Mouse (Mus musculus) gastrocnemius, postnatal 14 days (tissue): ENCODE measurements around the gene Clcn1. TPM values are rescaled to one million over a fixed set of nuclear protein-coding genes. Genes with fewer than 3 reads are reported as not detected.

ENCODE experiments used
- DNase-seq: peaks from one replicate; pipeline ENCODE4 v3.0.0; 2021; ENCODE audit warnings: mixed read lengths
- intact Hi-C: fragments of 180-260 bp; cut with DNase I; formaldehyde crosslinking; loops from one replicate; pipeline ENCODE4 v1.15.1; 2025; ENCODE audit warnings: low total_unique reads
- total RNA-seq, 2 experiments: library from RNA; stranded (reverse); gene quantifications; 2 replicates each; pipeline ENCODE4 v1.2.3; 2021

Clcn1 gene
- total RNA-seq, 2 experiments from 2014 or later: 91.9 to 94.4 TPM

GRCm38 (mm10) chr6:42293327-42293726, 6.8 kb downstream of the Clcn1 start:
- DNase-seq: no peak
- intact Hi-C loops: no loop called here

- intact Hi-C loops: no loop called here
- no peak for DNase-seq
These were observed 9.1 kb downstream of the Clcn1 start for GRCm38 (mm10) chr6:42295549-42296094.

- intact Hi-C loops: no loop called here
- DNase-seq: no peak
These were observed 12.9 kb downstream of the Clcn1 start for GRCm38 (mm10) chr6:42299362-42299761.

- intact Hi-C loops: no loop called here
- no peak for DNase-seq
These were observed 23.4 kb downstream of the Clcn1 start for GRCm38 (mm10) chr6:42309816-42310378.

- intact Hi-C loops: no loop called here
These were observed 24.1 kb downstream of the Clcn1 start for GRCm38 (mm10) chr6:42310427-42311053.

GRCm38 (mm10) chr6:42318293-42318692, 31.8 kb downstream of the Clcn1 start:
- intact Hi-C loops: no loop called here
- no peak for DNase-seq

More at GRCm38 (mm10) chr6:42310427-42311053, 24.1 kb downstream of the Clcn1 start:
- DNase-seq: no peak

GRCm38 (mm10) chr6:42323371-42324066, 37.0 kb downstream of the Clcn1 start:
- intact Hi-C loops: loop anchor here (10.0 kb wide), 1 partner anchor 99 kb away; no protein-coding TSS in a partner anchor
- no peak for DNase-seq

- DNase-seq: peak; percentile 23
- intact Hi-C loops: loop anchor here (10.0 kb wide), 1 partner anchor 99 kb away; no protein-coding TSS in a partner anchor
These were observed 37.6 kb downstream of the Clcn1 start for GRCm38 (mm10) chr6:42324067-42324481.

- peak; percentile 34 for DNase-seq
- intact Hi-C loops: loop anchor here (10.0 kb wide), 1 partner anchor 100 kb away; no protein-coding TSS in a partner anchor
These were observed 38.2 kb downstream of the Clcn1 start, which contains the start of gene Fam131b for GRCm38 (mm10) chr6:42324482-42325267. Gene Fam131b (minus strand): TSS chr6:42324643.

- intact Hi-C loops: loop anchor here (10.0 kb wide), 1 partner anchor 100 kb away; no protein-coding TSS in a partner anchor
These were observed 38.8 kb downstream of the Clcn1 start for GRCm38 (mm10) chr6:42325268-42325609.

GRCm38 (mm10) chr6:42326509-42326908, 40.0 kb downstream of the Clcn1 start:
- DNase-seq: no peak
- intact Hi-C loops: loop anchor here (10.0 kb wide), 1 partner anchor 102 kb away; no protein-coding TSS in a partner anchor

More at GRCm38 (mm10) chr6:42325268-42325609, 38.8 kb downstream of the Clcn1 start:
- DNase-seq: peak; percentile 71

- intact Hi-C loops: loop anchor here (10.0 kb wide), 1 partner anchor 104 kb away; no protein-coding TSS in a partner anchor
- DNase-seq: no peak
These were observed 42.3 kb downstream of the Clcn1 start for GRCm38 (mm10) chr6:42328757-42329156.

GRCm38 (mm10) chr6:42330216-42330615, 43.7 kb downstream of the Clcn1 start:
- intact Hi-C loops: no loop called here
- DNase-seq: no peak

- DNase-seq: no peak
- intact Hi-C loops: no loop called here
These were observed 44.5 kb downstream of the Clcn1 start for GRCm38 (mm10) chr6:42330946-42331345.

GRCm38 (mm10) chr6:42339189-42339588, 52.7 kb downstream of the Clcn1 start:
- no peak for DNase-seq
- intact Hi-C loops: no loop called here

GRCm38 (mm10) chr6:42339981-42340380, 53.5 kb downstream of the Clcn1 start:
- DNase-seq: no peak
- intact Hi-C loops: no loop called here

- no peak for DNase-seq
- intact Hi-C loops: no loop called here
These were observed 55.7 kb downstream of the Clcn1 start for GRCm38 (mm10) chr6:42342171-42342570.

- intact Hi-C loops: no loop called here
- DNase-seq: no peak
These were observed 57.1 kb downstream of the Clcn1 start for GRCm38 (mm10) chr6:42343361-42344120.

GRCm38 (mm10) chr6:42344255-42344654, 57.8 kb downstream of the Clcn1 start:
- intact Hi-C loops: no loop called here
- DNase-seq: no peak
